In the genomic region with DNA sequence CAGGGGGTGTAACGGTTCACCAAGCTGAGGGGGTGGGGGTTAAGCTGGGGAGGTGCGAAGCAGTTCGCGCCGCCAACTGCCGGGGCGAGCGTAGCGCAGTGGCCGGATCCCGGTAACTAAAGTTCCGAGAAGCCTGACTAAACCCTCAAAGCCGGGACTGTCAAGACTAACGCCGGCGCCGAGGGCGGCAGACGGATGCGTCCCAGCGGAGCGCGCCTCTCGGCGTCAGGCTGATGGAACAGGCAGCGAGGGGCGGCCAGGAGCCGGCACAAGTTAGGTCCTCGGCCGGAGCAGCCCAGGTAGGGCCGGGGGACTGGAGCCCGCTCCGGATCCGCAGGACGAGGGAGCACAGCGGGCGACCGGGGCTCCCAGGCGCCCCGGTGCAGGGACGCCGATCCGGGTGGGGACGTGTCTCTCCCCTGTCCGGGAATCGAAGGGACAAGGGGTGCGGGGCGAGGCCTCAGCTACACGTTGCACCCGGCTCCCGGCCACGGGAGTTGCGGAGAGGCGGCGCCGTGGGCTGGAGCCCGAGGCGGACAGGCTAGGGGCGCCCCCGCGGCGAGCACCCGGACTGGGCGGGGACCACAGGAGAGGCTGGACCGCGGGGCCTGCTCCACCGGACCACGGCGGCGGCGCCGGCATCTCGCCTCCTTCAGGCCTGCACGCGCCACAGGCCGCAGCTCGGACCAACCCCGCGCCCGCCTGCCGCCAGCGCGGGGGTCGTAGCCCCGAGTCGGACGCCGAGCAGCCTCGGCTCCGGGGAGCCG, we compare ENCODE assay signal across 8 mouse cellular contexts. TPM values are rescaled to one million over a fixed set of nuclear protein-coding genes. Genes with fewer than 3 reads are reported as not detected.
DNase-seq lines count a peak whose midpoint lies in the region; ATAC-seq and TF ChIP-seq lines count a peak whose summit lies in the region.

No protein-coding gene starts in this region.

- no peak for TF ChIP-seq POLR2A in ES-Bruce4 (IDR thresholded peaks at IDR 0.05; ENCODE audit: insufficient read depth, low read length)

- H3K36me3 ChIP-seq in ES-Bruce4 (ENCODE audit: control insufficient read depth, insufficient read depth, low read length, poor library complexity, severe bottlenecking): no peaks in the 10 kb centered on the region
- no peaks in the 10 kb centered on the region for H3K36me3 ChIP-seq in forebrain, embryonic 13.5 days (ENCODE audit: poor library complexity, severe bottlenecking)
- no peaks in the 10 kb centered on the region for H3K36me3 ChIP-seq in lung, embryonic 15.5 days

- H3K27me3 ChIP-seq in ES-Bruce4 (ENCODE audit: control insufficient read depth, insufficient read depth, low read length, poor library complexity, severe bottlenecking): no peaks in the 10 kb centered on the region; the same call in 1 of the 2 replicates
- peaks cover 3% of the 10 kb centered on the region; the same call in 1 of the 2 replicates for H3K27me3 ChIP-seq in forebrain, embryonic 13.5 days
- H3K27me3 ChIP-seq in lung, embryonic 15.5 days: no peaks in the 10 kb centered on the region

- no peaks in the 10 kb centered on the region for H3K9me3 ChIP-seq in ES-Bruce4 (replicated peaks; ENCODE audit: control insufficient read depth, insufficient read depth, low read length, poor library complexity, severe bottlenecking)
- H3K9me3 ChIP-seq in forebrain, embryonic 13.5 days (replicated peaks): no peaks in the 10 kb centered on the region
- H3K9me3 ChIP-seq in lung, embryonic 15.5 days: no peaks in the 10 kb centered on the region

- ATAC-seq in forebrain, embryonic 13.5 days: peak; percentile 81
- peak; percentile 88 for ATAC-seq in lung, embryonic 15.5 days (ENCODE audit: borderline replicate concordance, extremely low read depth, low FRiP score, low TSS enrichment)

- TF ChIP-seq CTCF in ES-Bruce4 (IDR thresholded peaks at IDR 0.05; ENCODE audit: low read depth, low read length): no peak

- WGBS in forebrain, embryonic 13.5 days: under 1% methylated on average over 60 of the region's 91 CpGs
- under 1% methylated on average over 91 of the region's 91 CpGs for WGBS in lung, embryonic 15.5 days

- no peaks in the 10 kb centered on the region for H3K4me1 ChIP-seq in ES-Bruce4 (ENCODE audit: control insufficient read depth, insufficient read depth, low read length)
- peaks cover 20% of the 10 kb centered on the region for H3K4me1 ChIP-seq in forebrain, embryonic 13.5 days
- peaks cover 20% of the 10 kb centered on the region for H3K4me1 ChIP-seq in lung, embryonic 15.5 days

- no peak for TF ChIP-seq EP300 in ES-Bruce4 (IDR thresholded peaks at IDR 0.05; ENCODE audit: insufficient read depth, low read depth, low read length)

- peak overlapping the region; percentile 97 for H3K9ac ChIP-seq in ES-Bruce4 (ENCODE audit: low read depth, poor library complexity, severe bottlenecking)
- H3K9ac ChIP-seq in forebrain, embryonic 13.5 days: peak overlapping the region; percentile 91
- peak overlapping the region; percentile 95 for H3K9ac ChIP-seq in lung, embryonic 15.5 days

- intact Hi-C loops in heart, postnatal 10 days (cut with DNase I): loop anchor here (2.0 to 10.0 kb wide), 3 partner anchors 75 to 307 kb away; no protein-coding TSS in a partner anchor

- DNase-seq in c-Kit-positive CD71-positive TER-119-positive erythroid progenitor cells, embryonic 14.5 days (ENCODE audit: low spot score): peak; percentile 52
- DNase-seq in heart, postnatal 10 days: peak; percentile 79 to 83
- peak; percentile 81 to 89 for DNase-seq in kidney, postnatal 4 days
- peak; percentile 62 for DNase-seq in ovary, adult 18-20 months (ENCODE audit: low spot score)
- peak; percentile 58 for DNase-seq in thymus, postnatal 0 days (ENCODE audit: low spot score)

- peak overlapping the region; percentile 91 for H3K4me2 ChIP-seq in forebrain, embryonic 13.5 days
- peak overlapping the region; percentile 90 for H3K4me2 ChIP-seq in lung, embryonic 15.5 days

- peak overlapping the region; percentile 77 for H3K4me3 ChIP-seq in ES-Bruce4 (ENCODE audit: low read depth, low read length)
- peak overlapping the region; percentile 91 for H3K4me3 ChIP-seq in forebrain, embryonic 13.5 days
- H3K4me3 ChIP-seq in lung, embryonic 15.5 days: peak overlapping the region; percentile 76

- no peak overlapping the region for H3K27ac ChIP-seq in ES-Bruce4 (ENCODE audit: insufficient read depth, low read length)
- H3K27ac ChIP-seq in forebrain, embryonic 13.5 days: peak overlapping the region; percentile 89
- H3K27ac ChIP-seq in lung, embryonic 15.5 days: peak overlapping the region; percentile 95

RNA-seq across cellular contexts. Expression of a gene that starts 1.0 kb away (rescaled TPM):
- 26.1 and 27.4 TPM in 2 replicates for polyA plus RNA-seq in ES-Bruce4 (2011; ENCODE audit: insufficient read depth, insufficient read length, low read depth, missing spikeins)
- 10.6 and 14.7 TPM in 2 replicates for polyA plus RNA-seq in forebrain, embryonic 13.5 days (2015; fragmentation: Nextera tagmentation; extraction: Ambion mirVana)
- 1 to 10 TPM; 5.7 to 6.5 TPM for total RNA-seq in heart, postnatal 10 days (2021)
- polyA plus RNA-seq in lung, embryonic 15.5 days (2015; fragmentation: Nextera tagmentation; extraction: Ambion mirVana): 10.8 and 12.1 TPM in 2 replicates
- polyA plus RNA-seq in thymus, postnatal 0 days (2015; fragmentation: Nextera tagmentation; extraction: Ambion mirVana): 25.3 and 27.0 TPM in 2 replicates
